30 mouse cellular contexts compared by ENCODE assay signal in the genomic region with DNA sequence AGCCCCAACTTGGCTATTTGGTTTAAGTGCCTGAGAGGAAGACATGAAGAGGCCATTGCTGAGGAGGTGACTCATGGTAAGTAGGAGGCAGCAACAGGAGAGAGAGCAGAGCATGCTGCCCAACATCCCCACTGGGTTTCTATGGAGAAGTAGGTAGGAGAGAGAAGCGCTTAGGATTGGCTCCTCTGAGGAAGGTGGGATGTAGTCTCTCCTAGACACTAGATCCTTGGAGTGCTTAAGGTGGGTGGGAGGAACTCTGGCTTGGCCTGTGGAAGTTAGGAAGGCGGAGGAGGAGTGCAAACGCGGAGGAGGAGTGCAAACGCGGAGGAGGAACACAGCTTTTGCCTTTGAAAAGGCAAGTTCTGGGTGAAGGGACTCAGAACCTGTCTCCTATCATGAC. TPM values are rescaled to one million over a fixed set of nuclear protein-coding genes. Genes with fewer than 3 reads are reported as not detected.
A peak's percentile ranks its signal among the peaks of the same experiment; 100 is the strongest.
DNase-seq lines count a peak whose midpoint lies in the region; ATAC-seq and TF ChIP-seq lines count a peak whose summit lies in the region.
"Had no signal": no experiment of that assay in that cellular context is flagged by ENCODE, and none has a peak within 500 bp of the region (broad histone marks: within the 10 kb centered on the region; RNA-seq: fewer than 3 reads in every experiment).

No protein-coding gene starts in this region.

- no peak for DNase-seq in kidney, adult 2 months
- DNase-seq in right cerebral cortex, adult 2 months (ENCODE audit: low spot score in 2 of 2) = peak; percentile 44 to 67
- DNase-seq in right cerebral cortex, postnatal 10 days (ENCODE audit: low spot score in 2 of 2) = no peak
- peak; percentile 23 to 54 for DNase-seq in left cerebral cortex, postnatal 14 days (ENCODE audit: low spot score in 2 of 2)
- no peak for DNase-seq in midbrain, postnatal 0 days (ENCODE audit: low spot score)
- no peak for DNase-seq in forebrain, postnatal 0 days
- DNase-seq: adrenal gland, adult 2 months; B cell, adult 2 months; cerebellum, adult 11-12 months; cerebellum, postnatal 10 days; gastrocnemius, postnatal 36 days; kidney, postnatal 36 days; layer of hippocampus, adult 9-11 months; liver; lung, postnatal 4 days; midbrain, embryonic 14.5 days; retina, postnatal 1 day; thymus, postnatal 14 days had no signal

- no peak overlapping the region for H3K4me2 ChIP-seq in kidney, embryonic 15.5 days
- no peak overlapping the region for H3K4me2 ChIP-seq in midbrain, postnatal 0 days (ENCODE audit: low read depth, low read length, poor library complexity, severe bottlenecking)
- H3K4me2 ChIP-seq in forebrain, postnatal 0 days (ENCODE audit: low read depth) = no peak overlapping the region
- H3K4me2 ChIP-seq: hindbrain, embryonic 12.5 days; liver, embryonic 15.5 days; lung, embryonic 15.5 days; neural tube, embryonic 13.5 days had no signal

- intact Hi-C loops in left cerebral cortex, postnatal 14 days (cut with DNase I) = no loop called here

- no peaks in the 10 kb centered on the region for H3K27me3 ChIP-seq in kidney, embryonic 15.5 days
- no peaks in the 10 kb centered on the region for H3K27me3 ChIP-seq in kidney, adult 2 months (replicated peaks; ENCODE audit: control insufficient read depth, insufficient read depth, low read length)
- no peaks in the 10 kb centered on the region for H3K27me3 ChIP-seq in midbrain, postnatal 0 days (ENCODE audit: insufficient read depth, low read length)
- no peaks in the 10 kb centered on the region for H3K27me3 ChIP-seq in forebrain, postnatal 0 days (ENCODE audit: insufficient read depth, low read length)
- H3K27me3 ChIP-seq: CH12.LX; hindbrain, embryonic 12.5 days; liver, embryonic 15.5 days; lung, embryonic 15.5 days; neural tube, embryonic 13.5 days had no signal

- H3K9ac ChIP-seq in kidney, embryonic 15.5 days = no peak overlapping the region
- H3K9ac ChIP-seq in midbrain, postnatal 0 days (replicated peaks; ENCODE audit: low read length, poor library complexity, severe bottlenecking) = no peak overlapping the region
- no peak overlapping the region for H3K9ac ChIP-seq in forebrain, postnatal 0 days
- H3K9ac ChIP-seq: hindbrain, embryonic 12.5 days; liver, embryonic 15.5 days; lung, embryonic 15.5 days; neural tube, embryonic 13.5 days had no signal

- H3K36me3 ChIP-seq in kidney, embryonic 15.5 days = no peaks in the 10 kb centered on the region
- no peaks in the 10 kb centered on the region for H3K36me3 ChIP-seq in kidney, adult 2 months (ENCODE audit: control insufficient read depth, insufficient read depth, low read length)
- no peaks in the 10 kb centered on the region for H3K36me3 ChIP-seq in midbrain, postnatal 0 days (ENCODE audit: insufficient read depth, low read length)
- H3K36me3 ChIP-seq in forebrain, postnatal 0 days (ENCODE audit: insufficient read depth) = no peaks in the 10 kb centered on the region
- H3K36me3 ChIP-seq: embryonic facial prominence, embryonic 10.5 days; G1E; hindbrain, embryonic 12.5 days; limb, embryonic 10.5 days; liver, embryonic 15.5 days; lung, embryonic 15.5 days; neural tube, embryonic 13.5 days had no signal

- 36% methylated on average over 6 of the region's 6 CpGs for WGBS in kidney, embryonic 15.5 days
- 65% methylated on average over 6 of the region's 6 CpGs for WGBS in kidney, adult 2 months
- WGBS in midbrain, postnatal 0 days = 77% methylated on average over 6 of the region's 6 CpGs
- WGBS in forebrain, postnatal 0 days = 74% methylated on average over 6 of the region's 6 CpGs

- H3K4me1 ChIP-seq in kidney, embryonic 15.5 days = 0 out of 2 replicates have a peak, but pooled peaks cover 5% of the 10 kb centered on the region
- no peaks in the 10 kb centered on the region for H3K4me1 ChIP-seq in kidney, adult 2 months (ENCODE audit: control insufficient read depth, insufficient read depth, low read length)
- no peaks in the 10 kb centered on the region for H3K4me1 ChIP-seq in midbrain, postnatal 0 days (ENCODE audit: insufficient read depth, low read length)
- H3K4me1 ChIP-seq in forebrain, postnatal 0 days (ENCODE audit: insufficient read depth) = no peaks in the 10 kb centered on the region
- H3K4me1 ChIP-seq: embryonic facial prominence, embryonic 10.5 days; hindbrain, embryonic 12.5 days; limb, embryonic 10.5 days; liver, embryonic 15.5 days; lung, embryonic 15.5 days; neural tube, embryonic 13.5 days had no signal

- TF ChIP-seq POLR2A in kidney, adult 2 months (IDR thresholded peaks at IDR 0.05; ENCODE audit: low read depth, low read length) = no peak

- no peak for TF ChIP-seq CTCF in kidney, adult 2 months (conservative IDR thresholded peaks at IDR 0.05; ENCODE audit: insufficient read depth, insufficient read length, low read depth, low read length)
- TF ChIP-seq CTCF in midbrain, postnatal 0 days (IDR thresholded peaks at IDR 0.05) = no peak
- TF ChIP-seq CTCF in forebrain, postnatal 0 days (IDR thresholded peaks at IDR 0.05; ENCODE audit: low read depth) = no peak

- 0 out of 2 replicates have a peak, but pooled peaks have one; percentile 25 for ATAC-seq in kidney, embryonic 15.5 days (replicated peaks; ENCODE audit: low FRiP score)
- no peak for ATAC-seq in midbrain, postnatal 0 days (ENCODE audit: low FRiP score)
- no peak for ATAC-seq in forebrain, postnatal 0 days
- ATAC-seq: forebrain, embryonic 16.5 days; intestine, postnatal 0 days had no signal

- no peak overlapping the region for H3K4me3 ChIP-seq in kidney, embryonic 15.5 days (replicated peaks)
- no peak overlapping the region for H3K4me3 ChIP-seq in kidney, adult 2 months (ENCODE audit: insufficient read depth, low read depth, low read length)
- no peak overlapping the region for H3K4me3 ChIP-seq in midbrain, postnatal 0 days (ENCODE audit: low read depth, low read length)
- no peak overlapping the region for H3K4me3 ChIP-seq in forebrain, postnatal 0 days (ENCODE audit: low read depth, low read length)
- H3K4me3 ChIP-seq: embryonic facial prominence, embryonic 10.5 days; hindbrain, embryonic 12.5 days; limb, embryonic 10.5 days; liver, embryonic 15.5 days; lung, embryonic 15.5 days; neural tube, embryonic 13.5 days had no signal

- no peaks in the 10 kb centered on the region for H3K9me3 ChIP-seq in kidney, embryonic 15.5 days (replicated peaks)
- H3K9me3 ChIP-seq in midbrain, postnatal 0 days (ENCODE audit: low read length) = no peaks in the 10 kb centered on the region
- no peaks in the 10 kb centered on the region for H3K9me3 ChIP-seq in forebrain, postnatal 0 days (ENCODE audit: low read length)
- H3K9me3 ChIP-seq: embryonic facial prominence, embryonic 10.5 days; hindbrain, embryonic 12.5 days; limb, embryonic 10.5 days; liver, embryonic 15.5 days; lung, embryonic 15.5 days; neural tube, embryonic 13.5 days had no signal

- H3K27ac ChIP-seq in kidney, embryonic 15.5 days = no peak overlapping the region
- H3K27ac ChIP-seq in kidney, adult 2 months (ENCODE audit: insufficient read depth, low read depth, low read length) = no peak overlapping the region
- H3K27ac ChIP-seq in midbrain, postnatal 0 days (ENCODE audit: low read depth, low read length) = no peak overlapping the region
- H3K27ac ChIP-seq in forebrain, postnatal 0 days (ENCODE audit: low read depth, low read length) = no peak overlapping the region
- H3K27ac ChIP-seq: embryonic facial prominence, embryonic 10.5 days; hindbrain, embryonic 12.5 days; limb, embryonic 10.5 days; liver, embryonic 15.5 days; lung, embryonic 15.5 days; neural tube, embryonic 13.5 days had no signal

RNA-seq across cellular contexts. Expression of gene Farp1, which starts 45.9 kb away (rescaled TPM):
- polyA plus RNA-seq in kidney, embryonic 15.5 days (2015; fragmentation: Nextera tagmentation; extraction: Ambion mirVana) = 31.6 and 35.8 TPM in 2 replicates
- polyA plus RNA-seq in kidney, adult 2 months (2012; rRNA removed) = 28.8 and 30.1 TPM in 2 replicates
- 100 to 1,000 TPM; 127 to 137 TPM for total RNA-seq in left cerebral cortex, postnatal 14 days (2021)
- 99.4 and 113 TPM in 2 replicates for total RNA-seq in midbrain, postnatal 0 days (2014; rRNA removed)
- 38.9 and 41.8 TPM in 2 replicates for polyA plus RNA-seq in midbrain, postnatal 0 days (2015; fragmentation: Nextera tagmentation; extraction: Ambion mirVana)
- 88.9 and 120 TPM in 2 replicates for total RNA-seq in forebrain, postnatal 0 days (2014; rRNA removed)
- polyA plus RNA-seq in forebrain, postnatal 0 days (2015; fragmentation: Nextera tagmentation; extraction: Ambion mirVana) = 31.6 and 48.3 TPM in 2 replicates
- total RNA-seq: megakaryocyte-erythroid progenitor cell, adult 5-6 weeks had no signal

Comparison
In these comparisons a context has a peak if more than half of its experiments do, and no peak if none do; other contexts are left out.
1. DNase-seq: peak in right cerebral cortex, adult 2 months (2 of 2) and left cerebral cortex, postnatal 14 days (2 of 2); none in kidney, adult 2 months (single experiment), right cerebral cortex, postnatal 10 days (0 of 2), midbrain, postnatal 0 days (single experiment) and forebrain, postnatal 0 days (single experiment).